Mouse (Mus musculus): Measurements from ENCODE around the gene Jarid2.

DNA sequence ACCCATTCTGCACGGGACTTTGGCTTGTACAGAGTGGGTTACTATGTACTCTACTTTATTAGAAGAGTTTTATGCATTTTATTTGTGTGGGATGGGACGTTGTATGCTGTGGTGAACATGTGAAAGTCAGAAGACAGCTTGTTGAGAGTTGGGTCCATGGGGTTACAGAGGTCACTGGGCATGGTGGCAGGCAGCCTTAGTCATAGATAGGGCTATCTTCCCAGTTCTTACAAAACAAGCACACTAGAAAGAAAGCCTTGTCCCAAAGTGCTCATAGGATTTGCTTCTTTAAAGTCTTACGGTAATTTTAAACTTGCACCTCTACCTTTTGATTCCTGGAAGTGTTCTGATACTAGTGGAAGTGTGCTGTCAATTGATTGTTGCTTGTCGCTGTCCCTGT lies 103.6 kb downstream of the Jarid2 start:
- TF ChIP-seq CTCF (IDR thresholded peaks at IDR 0.05; ENCODE audit: control insufficient read depth, insufficient read depth, insufficient read length) (no peak), FOSL1 (IDR thresholded peaks at IDR 0.05; ENCODE audit: insufficient read depth, low read length, poor library complexity, severe bottlenecking) (no peak), MAX (IDR thresholded peaks at IDR 0.05) (no peak), USF1 (IDR thresholded peaks at IDR 0.05; ENCODE audit: low read depth) (no peak), MYOD1 (IDR thresholded peaks at IDR 0.05; ENCODE audit: control insufficient read depth, insufficient read length, low read depth) (no peak)
